Mouse (Mus musculus) embryonic stem cell, embryonic (primary cell): ENCODE data around the gene Zc3hav1.

Experiments used
- CTCF ChIA-PET, 4 experiments: fragments of 300-600 bp in 2 of 4; fragments of 350-600 bp in 2 of 4; sonication (Branson Sonifier 250); formaldehyde crosslinking; loops; one replicate each; lab custom pipeline; 2022; ENCODE audit warnings: inconsistent platforms in 2 of 4; lab: Charles Lee
- POLR2A ChIA-PET, 4 experiments: fragments of 300-600 bp in 2 of 4; fragments of 350-600 bp in 2 of 4; sonication (Branson Sonifier 250); formaldehyde crosslinking; loops; one replicate each; lab custom pipeline; 2022; ENCODE audit warnings: antibody characterized with exemption in 4 of 4, inconsistent platforms in 1 of 4; lab: Charles Lee

Gene Zc3hav1

GRCm38 (mm10) chr6:38357603-38358252, 3.3 kb upstream of the Zc3hav1 start:
- CTCF ChIA-PET = interaction anchor here in 1 of 4 experiments (0.6 to 0.7 kb wide), 2 partner anchors 11 to 802 kb away, joined by 3 read pairs; no protein-coding TSS in a partner anchor
- POLR2A ChIA-PET = interaction anchor here in 3 of 4 experiments (0.6 to 7.5 kb wide), 23 partner anchors 9 to 937 kb away, joined by 3 to 101 read pairs (median 4); partner anchors contain the start of genes Ttc26 (in 2 of the 3), Fmc1 (in 1 of the 3) and Luc7l2 (in 1 of the 3)

- ChIA-PET POLR2A (interaction anchor here in 3 of 4 experiments (0.6 to 7.5 kb wide), 9 partner anchors 12 to 936 kb away, joined by 3 to 101 read pairs (median 6); partner anchors contain the start of gene Ttc26 (in 1 of the 3)), CTCF (interaction anchor here in 1 of 4 experiments (0.6 to 0.7 kb wide), 2 partner anchors 431 to 803 kb away, joined by 3 read pairs; no protein-coding TSS in a partner anchor)
These were observed 2.4 kb upstream of the Zc3hav1 start for GRCm38 (mm10) chr6:38356661-38357433.

- POLR2A ChIA-PET = interaction anchor here in 3 of 4 experiments (0.6 to 7.5 kb wide), 12 partner anchors 7 to 63 kb away, joined by 3 to 101 read pairs (median 8); partner anchors contain the start of gene Ttc26 (in 1 of the 3)
These were observed 1.5 kb upstream of the Zc3hav1 start for GRCm38 (mm10) chr6:38355862-38356261.

GRCm38 (mm10) chr6:38355354-38355823, 986 bp upstream of the Zc3hav1 start:
- ChIA-PET POLR2A (interaction anchor here in 3 of 4 experiments (0.5 to 7.5 kb wide), 28 partner anchors 7 to 239 kb away, joined by 3 to 101 read pairs (median 4); partner anchors contain the start of genes Luc7l2 (in 2 of the 3), Ttc26 (in 2 of the 3) and Fmc1 (in 1 of the 3)), CTCF (interaction anchor here in 3 of 4 experiments (0.6 to 1.5 kb wide), 6 partner anchors 12 to 345 kb away, joined by 3 to 4 read pairs (median 3); partner anchors contain the start of gene Fmc1 (in 1 of the 3))

More at GRCm38 (mm10) chr6:38355862-38356261, 1.5 kb upstream of the Zc3hav1 start:
- CTCF ChIA-PET = interaction anchor here in 1 of 4 experiments (0.6 to 0.7 kb wide), 2 partner anchors 311 to 430 kb away, joined by 3 to 4 read pairs; no protein-coding TSS in a partner anchor

GRCm38 (mm10) chr6:38354723-38355353, 435 bp upstream of the Zc3hav1 start:
- POLR2A ChIA-PET = interaction anchor here in 3 of 4 experiments (0.5 to 7.5 kb wide), 30 partner anchors 8 to 239 kb away, joined by 3 to 101 read pairs (median 4); partner anchors contain the start of genes Luc7l2 (in 2 of the 3), Ttc26 (in 2 of the 3) and Fmc1 (in 1 of the 3)
- CTCF ChIA-PET = interaction anchor here in 3 of 4 experiments (0.7 to 1.5 kb wide), 5 partner anchors 12 to 345 kb away, joined by 3 to 4 read pairs (median 3); partner anchors contain the start of gene Fmc1 (in 1 of the 3)

- CTCF ChIA-PET = no interaction called here
- POLR2A ChIA-PET = interaction anchor here (0.6 to 7.5 kb wide), 19 partner anchors 8 to 443 kb away, joined by 3 to 101 read pairs (median 4); partner anchors contain the start of genes Luc7l2 (in 2 of the 4), Ttc26 (in 1 of the 4) and Zc3hav1l (in 1 of the 4)
These were observed 1.2 kb downstream of the Zc3hav1 start for GRCm38 (mm10) chr6:38353181-38353580.

GRCm38 (mm10) chr6:38352451-38352850, 2.0 kb downstream of the Zc3hav1 start:
- CTCF ChIA-PET = interaction anchor here in 2 of 4 experiments (0.5 to 1.1 kb wide), 2 partner anchors 9 to 345 kb away, joined by 3 to 6 read pairs; no protein-coding TSS in a partner anchor
- POLR2A ChIA-PET = interaction anchor here (0.6 to 7.5 kb wide), 15 partner anchors 8 to 442 kb away, joined by 3 to 101 read pairs (median 3); partner anchors contain the start of genes Fmc1 (in 1 of the 4), Luc7l2 (in 1 of the 4) and Zc3hav1l (in 1 of the 4)

GRCm38 (mm10) chr6:38351930-38352329, 2.5 kb downstream of the Zc3hav1 start:
- ChIA-PET POLR2A (interaction anchor here in 2 of 4 experiments (0.5 to 7.5 kb wide), 9 partner anchors 7 to 684 kb away, joined by 3 to 101 read pairs (median 4); no protein-coding TSS in a partner anchor), CTCF (interaction anchor here in 2 of 4 experiments (0.5 to 1.1 kb wide), 3 partner anchors 8 to 344 kb away, joined by 3 to 6 read pairs (median 4); no protein-coding TSS in a partner anchor)

- POLR2A ChIA-PET = interaction anchor here in 2 of 4 experiments (0.7 to 2.8 kb wide), 9 partner anchors 11 to 43 kb away, joined by 3 to 13 read pairs (median 5); partner anchors contain the start of gene Ttc26 (in 1 of the 2)
- CTCF ChIA-PET = interaction anchor here in 1 of 4 experiments (0.6 kb wide), 1 partner anchor 57 kb away, joined by 3 read pairs; no protein-coding TSS in a partner anchor
These were observed 4.6 kb downstream of the Zc3hav1 start for GRCm38 (mm10) chr6:38349806-38350205.

GRCm38 (mm10) chr6:38348811-38349453, 5.5 kb downstream of the Zc3hav1 start:
- CTCF ChIA-PET = no interaction called here
- POLR2A ChIA-PET = interaction anchor here in 2 of 4 experiments (0.7 to 2.8 kb wide), 10 partner anchors 10 to 44 kb away, joined by 3 to 13 read pairs (median 4); no protein-coding TSS in a partner anchor

- CTCF ChIA-PET = interaction anchor here in 2 of 4 experiments (0.6 kb wide), 2 partner anchors 21 to 94 kb away, joined by 3 to 11 read pairs; no protein-coding TSS in a partner anchor
- POLR2A ChIA-PET = interaction anchor here in 3 of 4 experiments (0.6 to 8.0 kb wide), 15 partner anchors 7 to 744 kb away, joined by 3 to 101 read pairs (median 4); partner anchors contain the start of genes Luc7l2 (in 1 of the 3), Ttc26 (in 1 of the 3) and Zc3hav1 (in 1 of the 3)
These were observed 6.5 kb downstream of the Zc3hav1 start for GRCm38 (mm10) chr6:38347875-38348274.

- ChIA-PET POLR2A (interaction anchor here in 3 of 4 experiments (0.6 to 8.0 kb wide), 24 partner anchors 8 to 610 kb away, joined by 3 to 101 read pairs (median 6); partner anchors contain the start of genes Ttc26 (in 2 of the 3), Zc3hav1 (in 2 of the 3), Fmc1 (in 1 of the 3) and Zc3hav1l (in 1 of the 3)), CTCF (interaction anchor here in 3 of 4 experiments (0.6 to 1.5 kb wide), 5 partner anchors 13 to 435 kb away, joined by 3 to 4 read pairs (median 3); partner anchors contain the start of gene Ttc26 (in 1 of the 3))
These were observed 8.6 kb downstream of the Zc3hav1 start for GRCm38 (mm10) chr6:38345796-38346195.

GRCm38 (mm10) chr6:38344006-38344670, 10.3 kb downstream of the Zc3hav1 start:
- POLR2A ChIA-PET = interaction anchor here in 2 of 4 experiments (0.5 to 8.0 kb wide), 17 partner anchors 9 to 233 kb away, joined by 3 to 101 read pairs (median 4); partner anchors contain the start of genes Ttc26 (in 2 of the 2) and Zc3hav1 (in 2 of the 2)
- CTCF ChIA-PET = interaction anchor here in 2 of 4 experiments (0.6 to 1.3 kb wide), 3 partner anchors 8 to 16 kb away, joined by 3 to 5 read pairs (median 3); no protein-coding TSS in a partner anchor

- ChIA-PET CTCF (interaction anchor here (0.5 to 1.3 kb wide), 4 partner anchors 9 to 170 kb away, joined by 3 to 12 read pairs (median 4); partner anchors contain the start of gene Zc3hav1 (in 1 of the 4)), POLR2A (interaction anchor here in 2 of 4 experiments (1.0 to 8.0 kb wide), 15 partner anchors 8 to 45 kb away, joined by 3 to 101 read pairs (median 7); partner anchors contain the start of genes Ttc26 (in 2 of the 2) and Zc3hav1 (in 2 of the 2))
These were observed 10.8 kb downstream of the Zc3hav1 start for GRCm38 (mm10) chr6:38343581-38343980.
